In the genomic region with DNA sequence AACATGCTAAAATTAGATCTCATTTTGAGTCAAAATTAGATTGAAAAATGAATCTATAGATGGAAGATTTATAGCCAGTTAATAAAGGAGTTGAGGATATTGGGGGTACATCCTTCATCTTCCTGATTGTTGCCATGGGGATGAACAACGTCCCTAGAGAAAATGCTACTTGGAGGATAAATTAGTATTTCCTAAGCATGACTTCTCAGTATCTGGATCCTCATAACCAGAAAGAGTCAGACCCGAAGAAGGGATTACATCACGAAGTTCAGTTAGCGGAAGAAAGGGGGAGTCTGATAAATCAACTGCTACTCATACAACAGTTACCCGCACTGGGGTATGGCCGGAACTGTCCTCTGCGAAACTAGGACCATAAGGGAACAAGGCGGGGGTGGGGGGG, we compare ENCODE assay signal across 8 mouse cellular contexts. TPM values are rescaled to one million over a fixed set of nuclear protein-coding genes. Genes with fewer than 3 reads are reported as not detected.
A peak's percentile ranks its signal among the peaks of the same experiment; 100 is the strongest.
DNase-seq lines count a peak whose midpoint lies in the region; ATAC-seq and TF ChIP-seq lines count a peak whose summit lies in the region.

No protein-coding gene starts in this region.

- no peaks in the 10 kb centered on the region for H3K36me3 ChIP-seq in heart, postnatal 0 days (replicated peaks; ENCODE audit: control insufficient read depth, insufficient read depth, low read length)
- H3K36me3 ChIP-seq in embryonic facial prominence, embryonic 12.5 days, result no peaks in the 10 kb centered on the region
- H3K36me3 ChIP-seq in intestine, postnatal 0 days (ENCODE audit: control insufficient read depth, insufficient read depth), result no peaks in the 10 kb centered on the region
- no peaks in the 10 kb centered on the region for H3K36me3 ChIP-seq in midbrain, postnatal 0 days (ENCODE audit: insufficient read depth, low read length)

- no peaks in the 10 kb centered on the region for H3K9me3 ChIP-seq in heart, postnatal 0 days (replicated peaks; ENCODE audit: control insufficient read depth, low read length)
- H3K9me3 ChIP-seq in embryonic facial prominence, embryonic 12.5 days, result no peaks in the 10 kb centered on the region
- H3K9me3 ChIP-seq in intestine, postnatal 0 days (ENCODE audit: control insufficient read depth), result no peaks in the 10 kb centered on the region
- H3K9me3 ChIP-seq in midbrain, postnatal 0 days (ENCODE audit: low read length), result no peaks in the 10 kb centered on the region

- WGBS in heart, postnatal 0 days, result 45% methylated on average over 8 of the region's 8 CpGs
- 47% methylated on average over 8 of the region's 8 CpGs for whole genome bisulfite sequencing in embryonic facial prominence, embryonic 12.5 days
- 46% methylated on average over 8 of the region's 8 CpGs for WGBS in intestine, postnatal 0 days
- WGBS in midbrain, postnatal 0 days, result 42% methylated on average over 8 of the region's 8 CpGs

- no peak overlapping the region for H3K4me3 ChIP-seq in heart, postnatal 0 days (ENCODE audit: low read depth, low read length)
- peak overlapping the region; percentile 83; the same call in 1 of the 2 replicates for H3K4me3 ChIP-seq in embryonic facial prominence, embryonic 12.5 days
- peak overlapping the region; percentile 73; the same call in 1 of the 2 replicates for H3K4me3 ChIP-seq in intestine, postnatal 0 days (ENCODE audit: low read depth, low read length)
- H3K4me3 ChIP-seq in midbrain, postnatal 0 days (ENCODE audit: low read depth, low read length), result peak overlapping the region; percentile 75; the same call in 1 of the 2 replicates

- TF ChIP-seq CTCF in heart, postnatal 0 days (IDR thresholded peaks at IDR 0.05; ENCODE audit: low read depth), result no peak
- no peak for TF ChIP-seq CTCF in intestine, postnatal 0 days (IDR thresholded peaks at IDR 0.05; ENCODE audit: low read depth)
- TF ChIP-seq CTCF in midbrain, postnatal 0 days (IDR thresholded peaks at IDR 0.05), result peak; percentile 27

- DNase-seq in heart, postnatal 0 days (ENCODE audit: low spot score), result no peak
- no peak for DNase-seq in heart, postnatal 14 days
- no peak for DNase-seq in midbrain, postnatal 0 days (ENCODE audit: low spot score)
- no peak for DNase-seq in right cerebral cortex, adult 2 months (ENCODE audit: low spot score in 2 of 2)
- no peak for DNase-seq in urinary bladder, postnatal 14 days (ENCODE audit: low spot score)
- no peak for DNase-seq in urinary bladder, postnatal 25 days (ENCODE audit: low spot score)

- intact Hi-C loops in heart, postnatal 14 days (cut with DNase I), result no loop called here

- H3K4me2 ChIP-seq in heart, postnatal 0 days (ENCODE audit: low read depth, low read length), result peak overlapping the region; percentile 98; the same call in 1 of the 2 replicates
- H3K4me2 ChIP-seq in embryonic facial prominence, embryonic 12.5 days (replicated peaks), result peak overlapping the region; percentile 47
- H3K4me2 ChIP-seq in intestine, postnatal 0 days (replicated peaks; ENCODE audit: low read depth), result peak overlapping the region; percentile 93
- peak overlapping the region; percentile 90 for H3K4me2 ChIP-seq in midbrain, postnatal 0 days (ENCODE audit: low read depth, low read length, poor library complexity, severe bottlenecking)

- TF ChIP-seq EP300 in heart, postnatal 0 days (IDR thresholded peaks at IDR 0.05; ENCODE audit: low read depth), result no peak

- H3K27me3 ChIP-seq in heart, postnatal 0 days (ENCODE audit: control insufficient read depth, insufficient read depth, low read length), result no peaks in the 10 kb centered on the region
- H3K27me3 ChIP-seq in embryonic facial prominence, embryonic 12.5 days, result no peaks in the 10 kb centered on the region
- no peaks in the 10 kb centered on the region for H3K27me3 ChIP-seq in intestine, postnatal 0 days (replicated peaks; ENCODE audit: control insufficient read depth, insufficient read depth, low read length)
- H3K27me3 ChIP-seq in midbrain, postnatal 0 days (ENCODE audit: insufficient read depth, low read length), result no peaks in the 10 kb centered on the region

- H3K4me1 ChIP-seq in heart, postnatal 0 days (ENCODE audit: control insufficient read depth, insufficient read depth), result peaks cover 15% of the 10 kb centered on the region
- peaks cover 13% of the 10 kb centered on the region for H3K4me1 ChIP-seq in embryonic facial prominence, embryonic 12.5 days
- H3K4me1 ChIP-seq in intestine, postnatal 0 days (replicated peaks; ENCODE audit: control insufficient read depth, insufficient read depth, low read length), result peaks cover 13% of the 10 kb centered on the region; the same call in 1 of the 2 replicates
- H3K4me1 ChIP-seq in midbrain, postnatal 0 days (ENCODE audit: insufficient read depth, low read length), result peaks cover 12% of the 10 kb centered on the region

- no peak overlapping the region for H3K9ac ChIP-seq in heart, postnatal 0 days (replicated peaks; ENCODE audit: low read depth, low read length)
- no peak overlapping the region for H3K9ac ChIP-seq in embryonic facial prominence, embryonic 12.5 days
- H3K9ac ChIP-seq in intestine, postnatal 0 days (ENCODE audit: low read depth, low read length), result no peak overlapping the region
- no peak overlapping the region for H3K9ac ChIP-seq in midbrain, postnatal 0 days (replicated peaks; ENCODE audit: low read length, poor library complexity, severe bottlenecking)

- no peak for ATAC-seq in heart, postnatal 0 days (ENCODE audit: insufficient read depth, low read depth)
- no peak for ATAC-seq in embryonic facial prominence, embryonic 12.5 days (ENCODE audit: insufficient number of reproducible peaks, insufficient read depth, low FRiP score, low TSS enrichment)
- ATAC-seq in intestine, postnatal 0 days, result no peak
- 0 out of 2 replicates have a peak, but pooled peaks have one; percentile 45 for ATAC-seq in midbrain, postnatal 0 days (ENCODE audit: low FRiP score)

- no peak overlapping the region for H3K27ac ChIP-seq in heart, postnatal 0 days (ENCODE audit: low read depth)
- H3K27ac ChIP-seq in embryonic facial prominence, embryonic 12.5 days, result no peak overlapping the region
- no peak overlapping the region for H3K27ac ChIP-seq in intestine, postnatal 0 days (ENCODE audit: low read depth, low read length)
- H3K27ac ChIP-seq in midbrain, postnatal 0 days (ENCODE audit: low read depth, low read length), result no peak overlapping the region

RNA-seq across cellular contexts. Expression of gene Gm17657, which starts 0.4 kb away (rescaled TPM):
- not detected in 2 replicates for total RNA-seq in heart, postnatal 0 days (2014; rRNA removed; ENCODE audit: low replicate concordance)
- polyA plus RNA-seq in heart, postnatal 0 days (2015; fragmentation: Nextera tagmentation; extraction: Ambion mirVana), result not detected in 2 replicates
- total RNA-seq in heart, postnatal 14 days (2021), result not detected
- not detected in 2 replicates for polyA plus RNA-seq in embryonic facial prominence, embryonic 12.5 days (2016; fragmentation: Nextera tagmentation; extraction: Ambion mirVana)
- polyA plus RNA-seq in intestine, postnatal 0 days (2015; fragmentation: Nextera tagmentation; extraction: Ambion mirVana), result not detected in 2 replicates
- not detected in 2 replicates for total RNA-seq in midbrain, postnatal 0 days (2014; rRNA removed)
- not detected in 2 replicates for polyA plus RNA-seq in midbrain, postnatal 0 days (2015; fragmentation: Nextera tagmentation; extraction: Ambion mirVana)

RNA-seq across cellular contexts. Expression of gene Tbc1d22b, which starts 0.6 kb away (rescaled TPM):
- total RNA-seq in heart, postnatal 0 days (2014; rRNA removed; ENCODE audit: low replicate concordance), result 7.0 and 8.0 TPM in 2 replicates
- polyA plus RNA-seq in heart, postnatal 0 days (2015; fragmentation: Nextera tagmentation; extraction: Ambion mirVana), result 5.3 and 5.5 TPM in 2 replicates
- 10 to 100 TPM; 14.5 to 15.1 TPM for total RNA-seq in heart, postnatal 14 days (2021)
- 19.0 and 19.1 TPM in 2 replicates for polyA plus RNA-seq in embryonic facial prominence, embryonic 12.5 days (2016; fragmentation: Nextera tagmentation; extraction: Ambion mirVana)
- polyA plus RNA-seq in intestine, postnatal 0 days (2015; fragmentation: Nextera tagmentation; extraction: Ambion mirVana), result 8.6 TPM in 2 replicates
- total RNA-seq in midbrain, postnatal 0 days (2014; rRNA removed), result 47.3 and 52.0 TPM in 2 replicates
- polyA plus RNA-seq in midbrain, postnatal 0 days (2015; fragmentation: Nextera tagmentation; extraction: Ambion mirVana), result 30.7 and 31.7 TPM in 2 replicates

RNA-seq across cellular contexts. Expression of gene Tmem217, which starts 3.2 kb away (rescaled TPM):
- total RNA-seq in heart, postnatal 0 days (2014; rRNA removed; ENCODE audit: low replicate concordance), result not detected in 2 replicates
- 0.23 and 0.45 TPM in 2 replicates for polyA plus RNA-seq in heart, postnatal 0 days (2015; fragmentation: Nextera tagmentation; extraction: Ambion mirVana)
- not detected for total RNA-seq in heart, postnatal 14 days (2021)
- polyA plus RNA-seq in embryonic facial prominence, embryonic 12.5 days (2016; fragmentation: Nextera tagmentation; extraction: Ambion mirVana), result 1.8 and 2.4 TPM in 2 replicates
- polyA plus RNA-seq in intestine, postnatal 0 days (2015; fragmentation: Nextera tagmentation; extraction: Ambion mirVana), result 0.16 TPM in 1 of 2 replicates, not detected in the other
- not detected in 2 replicates for total RNA-seq in midbrain, postnatal 0 days (2014; rRNA removed)
- polyA plus RNA-seq in midbrain, postnatal 0 days (2015; fragmentation: Nextera tagmentation; extraction: Ambion mirVana), result 0.71 and 0.84 TPM in 2 replicates

RNA-seq across cellular contexts. Expression of gene Pim1, which starts 58.4 kb away (rescaled TPM):
- total RNA-seq in heart, postnatal 0 days (2014; rRNA removed; ENCODE audit: low replicate concordance), result 58.4 and 81.0 TPM in 2 replicates
- polyA plus RNA-seq in heart, postnatal 0 days (2015; fragmentation: Nextera tagmentation; extraction: Ambion mirVana), result 28.6 and 29.2 TPM in 2 replicates
- 10 to 100 TPM; 30.8 to 33.7 TPM for total RNA-seq in heart, postnatal 14 days (2021)
- polyA plus RNA-seq in embryonic facial prominence, embryonic 12.5 days (2016; fragmentation: Nextera tagmentation; extraction: Ambion mirVana), result 20.1 and 20.3 TPM in 2 replicates
- polyA plus RNA-seq in intestine, postnatal 0 days (2015; fragmentation: Nextera tagmentation; extraction: Ambion mirVana), result 16.8 and 18.9 TPM in 2 replicates
- 8.3 and 10.9 TPM in 2 replicates for total RNA-seq in midbrain, postnatal 0 days (2014; rRNA removed)
- polyA plus RNA-seq in midbrain, postnatal 0 days (2015; fragmentation: Nextera tagmentation; extraction: Ambion mirVana), result 10.6 and 12.7 TPM in 2 replicates

Comparison
In these comparisons a context has a peak if more than half of its experiments do, and no peak if none do; other contexts are left out.
1. H3K4me2 ChIP-seq: peak in every context shown above with its lines; median percentile 98 in heart, postnatal 0 days; 93 in intestine, postnatal 0 days; 90 in midbrain, postnatal 0 days; 47 in embryonic facial prominence, embryonic 12.5 days.